Mouse (Mus musculus) CH12.LX (cell line): ENCODE measurements around the gene Blcap. TPM values are rescaled to one million over a fixed set of nuclear protein-coding genes. Genes with fewer than 3 reads are reported as not detected.

Source experiments
- DNase-seq: peaks from one replicate; pipeline ENCODE4 v3.0.0-alpha.2; 2013; ENCODE audit errors: extremely low read depth
- H3K27ac ChIP-seq: 2 replicates; pipeline ENCODE4 v1.5.1; 2012; ENCODE audit warnings: low read depth, mild to moderate bottlenecking, control low read depth, moderate library complexity; ENCODE audit not compliant: insufficient read depth
- H3K27me3 ChIP-seq: replicated peaks from 2 replicates; pipeline ENCODE3; 2012; ENCODE audit warnings: inconsistent platforms
- H3K36me3 ChIP-seq, 2 experiments: replicated peaks in 1 of 2; 2 replicates each; pipeline versions ENCODE3 to v1.6.1; 2012; ENCODE audit warnings: inconsistent platforms in 1 of 2, low read length in 1 of 2, mild to moderate bottlenecking in 1 of 2, mixed read lengths in 1 of 2, moderate library complexity in 1 of 2; ENCODE audit not compliant: control insufficient read depth in 1 of 2, insufficient read depth in 1 of 2
- H3K4me1 ChIP-seq, 2 experiments: 2 replicates each; pipeline ENCODE4 v1.6.1; 2012; ENCODE audit warnings: inconsistent platforms in 1 of 2, moderate library complexity in 1 of 2; ENCODE audit not compliant: insufficient read depth in 2 of 2, control insufficient read depth in 1 of 2
- H3K4me2 ChIP-seq: 2 replicates; pipeline ENCODE4 v1.6.1; 2012; ENCODE audit warnings: low read depth, mild to moderate bottlenecking, control low read depth; ENCODE audit not compliant: poor library complexity, insufficient read depth, severe bottlenecking
- H3K4me3 ChIP-seq, 3 experiments: fragments of 150-350 bp in 1 of 3; sonication (generic) in 1 of 3; replicated peaks in 1 of 3; 2 replicates each; pipeline versions ENCODE3 to v1.5.1; 2011 to 2012; ENCODE audit warnings: low read depth in 2 of 3, low read length in 2 of 3, mild to moderate bottlenecking in 2 of 3, moderate library complexity in 2 of 3, control low read depth in 1 of 3, improper control_type of control experiment in 1 of 3, inconsistent platforms in 1 of 3, mixed read lengths in 1 of 3; ENCODE audit not compliant: poor library complexity in 1 of 3
- H3K79me2 ChIP-seq: replicated peaks from 2 replicates; pipeline ENCODE4 v1.6.1; 2012; ENCODE audit warnings: mild to moderate bottlenecking, moderate library complexity; ENCODE audit not compliant: control insufficient read depth, poor library complexity, insufficient read depth, severe bottlenecking; ENCODE audit errors: extremely low read depth
- H3K9ac ChIP-seq: 2 replicates; pipeline ENCODE4 v1.6.1; 2012; ENCODE audit warnings: low read depth, mild to moderate bottlenecking, control low read depth, moderate library complexity; ENCODE audit not compliant: insufficient read depth
- H3K9me3 ChIP-seq: replicated peaks from 2 replicates; pipeline ENCODE3; 2012; ENCODE audit warnings: low read length, inconsistent platforms, mixed read lengths
- CHD1 ChIP-seq: IDR thresholded peaks from 2 replicates; pipeline ENCODE4 v1.6.1; 2012; ENCODE audit warnings: low read depth, low read length, improper control_type of control experiment, inconsistent platforms
- CTCF ChIP-seq, 2 experiments: IDR thresholded peaks in 1 of 2; conservative IDR thresholded peaks in 1 of 2; 2 replicates each; pipeline ENCODE4 v1.5.1; 2011 to 2012; ENCODE audit warnings: low read depth in 2 of 2, low read length in 2 of 2, improper control_type of control experiment in 1 of 2, inconsistent platforms in 1 of 2, mild to moderate bottlenecking in 1 of 2, moderate library complexity in 1 of 2
- ELF1 ChIP-seq: IDR thresholded peaks from 2 replicates; pipeline ENCODE4 v1.6.1; 2014; ENCODE audit warnings: low read depth, mild to moderate bottlenecking, inconsistent platforms, low read length, improper control_type of control experiment
- EP300 ChIP-seq: IDR thresholded peaks from 2 replicates; pipeline ENCODE4 v1.6.1; 2011; ENCODE audit warnings: low read length, improper control_type of control experiment
- ETS1 ChIP-seq: conservative IDR thresholded peaks from 2 replicates; pipeline ENCODE4 v1.6.1; 2012; ENCODE audit warnings: low read depth, mild to moderate bottlenecking, inconsistent platforms, low read length, improper control_type of control experiment, moderate library complexity
- GABPA ChIP-seq: IDR thresholded peaks from 2 replicates; pipeline ENCODE4 v1.6.1; 2012; ENCODE audit warnings: low read depth, low read length, improper control_type of control experiment, inconsistent platforms; ENCODE audit not compliant: insufficient replicate concordance
- JUND ChIP-seq: conservative IDR thresholded peaks from 2 replicates; pipeline ENCODE4 v1.6.1; 2011; ENCODE audit warnings: low read depth, low read length, improper control_type of control experiment
- MAFK ChIP-seq: IDR thresholded peaks from 2 replicates; pipeline ENCODE4 v1.6.1; 2011; ENCODE audit warnings: low read length, improper control_type of control experiment; ENCODE audit not compliant: insufficient replicate concordance
- MAX ChIP-seq: IDR thresholded peaks from 2 replicates; pipeline ENCODE4 v1.6.1; 2011; ENCODE audit warnings: low read length, improper control_type of control experiment
- MAZ ChIP-seq: IDR thresholded peaks from 2 replicates; pipeline ENCODE4 v1.6.1; 2012; ENCODE audit warnings: low read depth, mild to moderate bottlenecking, inconsistent platforms, low read length, improper control_type of control experiment, moderate library complexity
- MXI1 ChIP-seq: IDR thresholded peaks from 2 replicates; pipeline ENCODE4 v1.6.1; 2011; ENCODE audit warnings: mild to moderate bottlenecking, low read depth, low read length, improper control_type of control experiment
- MYC ChIP-seq: IDR thresholded peaks from 2 replicates; pipeline ENCODE4 v1.6.1; 2011; ENCODE audit warnings: low read depth, mild to moderate bottlenecking, improper control_type of control experiment, low read length
- NELFE ChIP-seq: IDR thresholded peaks from 2 replicates; pipeline ENCODE4 v1.6.1; 2011; ENCODE audit warnings: low read depth, low read length, improper control_type of control experiment
- NRF1 ChIP-seq: IDR thresholded peaks from 2 replicates; pipeline ENCODE4 v1.6.1; 2014; ENCODE audit warnings: low read depth, mild to moderate bottlenecking, inconsistent platforms, low read length, improper control_type of control experiment, moderate library complexity
- PAX5 ChIP-seq: IDR thresholded peaks from 2 replicates; pipeline ENCODE4 v1.6.1; 2012; ENCODE audit warnings: low read length, inconsistent platforms, mixed read lengths
- SIN3A ChIP-seq: IDR thresholded peaks from 2 replicates; pipeline ENCODE4 v1.6.1; 2012; ENCODE audit warnings: low read length, improper control_type of control experiment, inconsistent platforms
- SMC3 ChIP-seq: IDR thresholded peaks from 2 replicates; pipeline ENCODE4 v1.6.1; 2011; ENCODE audit warnings: low read depth, low read length, improper control_type of control experiment
- USF1 ChIP-seq: IDR thresholded peaks from 2 replicates; pipeline ENCODE4 v1.6.1; 2014; ENCODE audit warnings: low read depth, mild to moderate bottlenecking, inconsistent platforms, low read length, improper control_type of control experiment
- USF2 ChIP-seq: conservative IDR thresholded peaks from 2 replicates; pipeline ENCODE4 v1.6.1; 2011; ENCODE audit warnings: low read depth, low read length, improper control_type of control experiment
- ZC3H11A ChIP-seq: IDR thresholded peaks from 2 replicates; pipeline ENCODE4 v1.6.1; 2012; ENCODE audit warnings: low read depth, mild to moderate bottlenecking, inconsistent platforms, low read length, improper control_type of control experiment
- ZKSCAN1 ChIP-seq: IDR thresholded peaks from 2 replicates; pipeline ENCODE4 v1.6.1; 2012; ENCODE audit warnings: low read depth, inconsistent platforms, low read length, improper control_type of control experiment, borderline replicate concordance
- ZMIZ1 ChIP-seq: IDR thresholded peaks from 2 replicates; pipeline ENCODE4 v1.6.1; 2012; ENCODE audit warnings: low read depth, mild to moderate bottlenecking, inconsistent platforms, low read length, improper control_type of control experiment
- dilution Hi-C: fragments of 300-500 bp; cut with MboI; formaldehyde crosslinking; loops from 2 replicates; pipeline ENCODE4 v1.14.3; 2020; ENCODE audit warnings: low sequenced_read_pairs; ENCODE audit not compliant: extremely low pct_unique_long_range_greater_than_20kb, extremely low pct_ligation_motif_present
- in situ Hi-C: fragments of 300-500 bp; cut with MboI; formaldehyde crosslinking; loops from 3 replicates; pipeline ENCODE4 v1.14.3; 2019; ENCODE audit warnings: low sequenced_read_pairs, low pct_ligation_motif_present, low pct_unique_long_range_greater_than_20kb, mixed read lengths
- polyA plus RNA-seq: library from polyadenylated mRNA; unstranded; fragments of >175 nt; gene quantifications from 2 replicates; pipeline ENCODE4 v1.2.1, GENCODE M21; 2012; ENCODE audit warnings: low read depth; ENCODE audit not compliant: insufficient read length
- total RNA-seq, 2 experiments: library from RNA; depleted of rRNA; stranded (reverse); fragments of 300-350 nt in 1 of 2; fragments of >200 nt in 1 of 2; gene quantifications; 2 replicates each; pipeline ENCODE4 v1.2.3; 2012 to 2014

Gene Blcap
- total and polyA plus RNA-seq, 3 experiments, result 14.0 to 18.9 (median 16.0) TPM

DNA sequence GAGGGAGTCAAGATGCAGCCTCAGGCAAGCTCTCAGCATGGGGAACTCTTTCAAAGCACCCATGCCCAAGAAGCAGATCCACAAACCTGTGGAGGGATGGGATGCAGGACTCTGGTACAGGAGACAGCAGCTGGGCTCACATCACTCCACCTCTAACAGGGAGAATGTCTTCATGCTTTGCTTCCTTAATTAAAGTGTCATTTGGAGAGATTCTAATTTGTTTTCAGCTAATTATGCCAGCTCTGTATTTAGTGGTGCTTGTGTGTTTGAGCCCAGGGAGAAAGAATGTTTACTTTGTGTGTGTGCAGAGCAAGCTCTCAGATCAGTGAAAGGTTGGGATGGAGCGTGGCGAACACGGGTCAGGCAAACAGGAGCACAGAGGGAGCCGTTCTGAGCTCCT, 28.7 kb downstream of the Blcap start:
- peaks cover 4% of the 10 kb centered on the region for H3K27me3 ChIP-seq
- H3K9me3 ChIP-seq, result no peaks in the 10 kb centered on the region
- H3K9ac ChIP-seq, result no peak overlapping the region
- H3K4me3 ChIP-seq, result no peak overlapping the region
- no peaks in the 10 kb centered on the region for H3K4me1 ChIP-seq
- H3K27ac ChIP-seq, result no peak overlapping the region
- in situ Hi-C loops, result no loop called here
- H3K79me2 ChIP-seq, result no peaks in the 10 kb centered on the region
- dilution Hi-C loops, result no loop called here
- TF ChIP-seq USF2 (no peak), GABPA (no peak)
- H3K4me2 ChIP-seq, result no peak overlapping the region
- no peak for DNase-seq
- peaks cover 3 to 58% of the 10 kb centered on the region in 2 experiments for H3K36me3 ChIP-seq

GRCm38 (mm10) chr2:157541631-157542030, 29.4 kb downstream of the Blcap start:
- no peak for TF ChIP-seq NRF1
- no peak for TF ChIP-seq MAZ
- no peak for TF ChIP-seq NELFE
- TF ChIP-seq MXI1, result no peak
- TF ChIP-seq ETS1, result no peak
- no peak for TF ChIP-seq ZMIZ1
- no peak for TF ChIP-seq MAFK
- no peak for TF ChIP-seq ELF1
- TF ChIP-seq CTCF (conservative IDR thresholded peaks at IDR 0.05 in 1 of 2, IDR thresholded peaks at IDR 0.05 in 1 of 2; ENCODE audit: low read depth in 2 of 2, low read length in 2 of 2), result no peak
- no peak for TF ChIP-seq CHD1
- no peak for TF ChIP-seq ZC3H11A
- H3K4me3 ChIP-seq, result no peak overlapping the region
- DNase-seq, result no peak
- peaks cover 12% of the 10 kb centered on the region for H3K27me3 ChIP-seq
- in situ Hi-C loops, result no loop called here
- H3K79me2 ChIP-seq, result no peaks in the 10 kb centered on the region
- no peak overlapping the region for H3K4me2 ChIP-seq
- dilution Hi-C loops, result no loop called here
- H3K4me1 ChIP-seq, result no peaks in the 10 kb centered on the region
- no peak overlapping the region for H3K9ac ChIP-seq
- H3K9me3 ChIP-seq, result no peaks in the 10 kb centered on the region
- no peak overlapping the region for H3K27ac ChIP-seq
- H3K36me3 ChIP-seq, result peaks cover 3 to 51% of the 10 kb centered on the region in 2 experiments

DNA sequence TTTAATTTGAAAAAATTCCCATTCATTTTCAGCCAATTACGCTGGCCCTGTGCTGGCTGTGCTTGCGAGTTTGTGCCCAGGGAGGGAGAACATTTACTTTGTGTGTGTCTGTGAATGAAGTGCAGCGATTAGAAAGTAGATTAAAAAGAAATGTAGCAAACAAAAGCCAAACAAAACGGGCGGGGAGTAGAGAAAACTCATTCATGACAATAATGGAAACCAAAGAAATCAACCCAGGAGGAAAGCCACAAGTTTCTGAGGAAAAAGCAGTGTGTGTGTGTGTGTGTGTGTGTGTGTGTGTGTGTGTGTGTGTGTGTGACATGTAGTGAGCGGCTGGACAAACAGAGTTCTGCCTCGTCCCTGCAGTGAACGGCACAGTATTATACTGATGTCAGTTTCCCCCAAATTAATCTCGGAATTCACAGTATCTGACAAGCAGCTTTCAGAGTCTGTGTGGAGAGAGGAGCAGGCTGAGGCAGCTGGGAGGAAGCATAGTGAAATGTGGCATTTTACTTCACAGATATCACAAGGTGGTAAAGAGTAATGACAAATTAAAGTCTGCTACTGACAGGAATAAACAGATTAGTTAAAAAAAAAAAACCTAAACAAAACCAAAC, 30.0 kb downstream of the Blcap start:
- no peak overlapping the region for H3K4me3 ChIP-seq
- peaks cover 18% of the 10 kb centered on the region for H3K27me3 ChIP-seq
- H3K4me2 ChIP-seq, result no peak overlapping the region
- H3K79me2 ChIP-seq, result no peaks in the 10 kb centered on the region
- no peaks in the 10 kb centered on the region for H3K9me3 ChIP-seq
- DNase-seq, result no peak
- H3K9ac ChIP-seq, result no peak overlapping the region
- H3K36me3 ChIP-seq, result peaks cover 3 to 45% of the 10 kb centered on the region in 2 experiments
- dilution Hi-C loops, result no loop called here
- TF ChIP-seq CHD1, result no peak
- TF ChIP-seq ZMIZ1, result no peak
- TF ChIP-seq MYC, result no peak
- TF ChIP-seq EP300, result no peak
- TF ChIP-seq PAX5, result no peak
- no peak for TF ChIP-seq JUND
- no peak for TF ChIP-seq MAX
- no peak for TF ChIP-seq CTCF (conservative IDR thresholded peaks at IDR 0.05 in 1 of 2, IDR thresholded peaks at IDR 0.05 in 1 of 2; ENCODE audit: low read depth in 2 of 2, low read length in 2 of 2)
- TF ChIP-seq MAZ, result no peak
- no peak for TF ChIP-seq USF1
- TF ChIP-seq SMC3, result no peak
- no peak for TF ChIP-seq ZKSCAN1
- no peak for TF ChIP-seq SIN3A
- in situ Hi-C loops, result no loop called here
- no peak overlapping the region for H3K27ac ChIP-seq
- no peaks in the 10 kb centered on the region for H3K4me1 ChIP-seq
